Mouse (Mus musculus) erythroblast, embryonic 14.5 days (primary cell): ENCODE results near the gene Cux1. TPM values are rescaled to one million over a fixed set of nuclear protein-coding genes. Genes with fewer than 3 reads are reported as not detected.

Source experiments
- H3K27me3 ChIP-seq: 2 replicates; pipeline ENCODE4 v1.6.1; 2012; ENCODE audit warnings: inconsistent platforms; ENCODE audit not compliant: control insufficient read depth
- H3K36me3 ChIP-seq: 2 replicates; pipeline ENCODE4 v1.6.1; 2012; ENCODE audit warnings: mild to moderate bottlenecking, inconsistent platforms; ENCODE audit not compliant: control insufficient read depth
- H3K4me1 ChIP-seq: 2 replicates; pipeline ENCODE4 v1.6.1; 2012; ENCODE audit warnings: inconsistent platforms; ENCODE audit not compliant: control insufficient read depth
- H3K4me3 ChIP-seq: replicated peaks from 2 replicates; pipeline ENCODE3; 2012; ENCODE audit warnings: moderate library complexity, mild to moderate bottlenecking, inconsistent platforms
- H3K9me3 ChIP-seq: 2 replicates; pipeline ENCODE4 v1.6.1; 2012; ENCODE audit warnings: low read length, inconsistent platforms, mixed read lengths; ENCODE audit not compliant: control insufficient read depth
- GATA1 ChIP-seq: IDR thresholded peaks from 2 replicates; pipeline ENCODE4 v1.6.1; 2012; ENCODE audit warnings: low read length, inconsistent platforms, mixed read lengths
- TAL1 ChIP-seq: IDR thresholded peaks from 3 replicates; pipeline ENCODE4 v1.6.1; 2012; ENCODE audit warnings: low read length, inconsistent platforms, mixed read lengths
- polyA plus RNA-seq: library from polyadenylated mRNA; stranded (reverse); fragments of >175 nt; gene quantifications from 2 replicates; pipeline ENCODE4 v1.2.3, GENCODE M21; 2012

Gene Cux1
- polyA plus RNA-seq, 1 experiment, result 2.9 TPM

GRCm38 (mm10) chr5:136464849-136465248, 102.4 kb downstream of the Cux1 start:
- no peak overlapping the region for H3K4me3 ChIP-seq
- TF ChIP-seq GATA1 (no peak), TAL1 (no peak)
- no peaks in the 10 kb centered on the region for H3K27me3 ChIP-seq
- H3K9me3 ChIP-seq, result no peaks in the 10 kb centered on the region
- no peaks in the 10 kb centered on the region; the same call in 1 of the 2 replicates for H3K36me3 ChIP-seq
- peaks cover 6% of the 10 kb centered on the region; the same call in 1 of the 2 replicates for H3K4me1 ChIP-seq

GRCm38 (mm10) chr5:136464128-136464527, 103.2 kb downstream of the Cux1 start:
- Histone ChIP-seq H3K36me3 (no peaks in the 10 kb centered on the region; the same call in 1 of the 2 replicates), H3K4me3 (no peak overlapping the region), H3K27me3 (no peaks in the 10 kb centered on the region), H3K4me1 (peaks cover 6% of the 10 kb centered on the region; the same call in 1 of the 2 replicates), H3K9me3 (no peaks in the 10 kb centered on the region)
- TF ChIP-seq TAL1 (no peak), GATA1 (no peak)

GRCm38 (mm10) chr5:136462613-136463012, 104.7 kb downstream of the Cux1 start:
- Histone ChIP-seq H3K36me3 (no peaks in the 10 kb centered on the region; the same call in 1 of the 2 replicates), H3K9me3 (no peaks in the 10 kb centered on the region), H3K27me3 (no peaks in the 10 kb centered on the region), H3K4me3 (no peak overlapping the region), H3K4me1 (peaks cover 4% of the 10 kb centered on the region; the same call in 1 of the 2 replicates)
- TF ChIP-seq GATA1 (no peak), TAL1 (no peak)

GRCm38 (mm10) chr5:136459901-136460300, 107.4 kb downstream of the Cux1 start:
- Histone ChIP-seq H3K4me1 (peaks cover 7% of the 10 kb centered on the region), H3K36me3 (no peaks in the 10 kb centered on the region), H3K4me3 (no peak overlapping the region), H3K27me3 (no peaks in the 10 kb centered on the region), H3K9me3 (no peaks in the 10 kb centered on the region)
- TF ChIP-seq TAL1, result no peak
- no peak for TF ChIP-seq GATA1

GRCm38 (mm10) chr5:136458893-136459499, 108.3 kb downstream of the Cux1 start:
- H3K4me1 ChIP-seq, result peaks cover 7% of the 10 kb centered on the region

GRCm38 (mm10) chr5:136458102-136458863, 109.0 kb downstream of the Cux1 start:
- Histone ChIP-seq H3K9me3 (no peaks in the 10 kb centered on the region), H3K4me1 (peaks cover 7% of the 10 kb centered on the region), H3K4me3 (no peak overlapping the region), H3K36me3 (no peaks in the 10 kb centered on the region), H3K27me3 (no peaks in the 10 kb centered on the region)
- TF ChIP-seq TAL1 (no peak), GATA1 (no peak)

More at GRCm38 (mm10) chr5:136458893-136459499, 108.3 kb downstream of the Cux1 start:
- Histone ChIP-seq H3K36me3 (no peaks in the 10 kb centered on the region), H3K27me3 (no peaks in the 10 kb centered on the region), H3K9me3 (no peaks in the 10 kb centered on the region), H3K4me3 (no peak overlapping the region)
- TF ChIP-seq TAL1, result no peak
- no peak for TF ChIP-seq GATA1

GRCm38 (mm10) chr5:136456395-136456794, 110.9 kb downstream of the Cux1 start:
- TF ChIP-seq GATA1 (no peak), TAL1 (no peak)
- Histone ChIP-seq H3K36me3 (no peaks in the 10 kb centered on the region), H3K27me3 (no peaks in the 10 kb centered on the region), H3K9me3 (no peaks in the 10 kb centered on the region), H3K4me1 (peaks cover 7% of the 10 kb centered on the region), H3K4me3 (no peak overlapping the region)

GRCm38 (mm10) chr5:136452681-136453080, 114.6 kb downstream of the Cux1 start:
- no peaks in the 10 kb centered on the region for H3K9me3 ChIP-seq
- TF ChIP-seq GATA1, result no peak
- no peak for TF ChIP-seq TAL1
- no peak overlapping the region for H3K4me3 ChIP-seq
- H3K36me3 ChIP-seq, result no peaks in the 10 kb centered on the region
- H3K27me3 ChIP-seq, result no peaks in the 10 kb centered on the region
- peaks cover 11% of the 10 kb centered on the region for H3K4me1 ChIP-seq

- H3K9me3 ChIP-seq, result no peaks in the 10 kb centered on the region
- no peaks in the 10 kb centered on the region for H3K27me3 ChIP-seq
- no peaks in the 10 kb centered on the region for H3K36me3 ChIP-seq
- TF ChIP-seq TAL1 (no peak), GATA1 (no peak)
- no peak overlapping the region for H3K4me3 ChIP-seq
- peaks cover 8% of the 10 kb centered on the region for H3K4me1 ChIP-seq
These were observed 117.5 kb downstream of the Cux1 start for GRCm38 (mm10) chr5:136449801-136450200.
